Mouse (Mus musculus): ENCODE measurements around the gene Cul1. TPM values are rescaled to one million over a fixed set of nuclear protein-coding genes. Genes with fewer than 3 reads are reported as not detected.
"Not testable (repeated sequence)": the region's sequence is repeated elsewhere in the genome, so short reads cannot be mapped to it uniquely, and the experiment has no call there.

Cul1 gene
- polyA plus RNA-seq (2016; fragmentation: Nextera tagmentation; extraction: Ambion mirVana), result 185 and 187 TPM in 2 replicates

GRCm38 (mm10) chr6:47453098-47453497 lies at the start of gene Cul1:
Gene Cul1 (plus strand): TSS chr6:47453398.
- 34% methylated on average over 2 of the region's 2 CpGs for WGBS
- H3K4me1 ChIP-seq, result peaks cover 20% of the 10 kb centered on the region
- peaks cover 9% of the 10 kb centered on the region; the same call in 1 of the 2 replicates for H3K36me3 ChIP-seq (replicated peaks)
- DNase-seq (ENCODE audit: low spot score), result no peak
- H3K9me3 ChIP-seq, result no peaks in the 10 kb centered on the region
- H3K4me3 ChIP-seq, result peak within 1 kb of the TSS; percentile 74
- H3K27me3 ChIP-seq (replicated peaks; ENCODE audit: low read depth, poor library complexity, severe bottlenecking), result no peaks in the 10 kb centered on the region
- peak within 1 kb of the TSS; percentile 98 for H3K27ac ChIP-seq (replicated peaks)

- no peak for DNase-seq (ENCODE audit: low spot score)
- Histone ChIP-seq H3K27me3 (replicated peaks; ENCODE audit: low read depth, poor library complexity, severe bottlenecking) (no peaks in the 10 kb centered on the region), H3K36me3 (replicated peaks) (no peaks in the 10 kb centered on the region), H3K4me1 (0 out of 2 replicates have a peak, but pooled peaks cover 6% of the 10 kb centered on the region), H3K27ac (replicated peaks) (no peak overlapping the region), H3K9me3 (no peaks in the 10 kb centered on the region), H3K4me3 (no peak overlapping the region)
- WGBS, result 87% methylated on average over 11 of the region's 11 CpGs
These were observed 48.5 kb upstream of the Cul1 start for GRCm38 (mm10) chr6:47404419-47405382.

- Histone ChIP-seq H3K27me3 (replicated peaks; ENCODE audit: low read depth, poor library complexity, severe bottlenecking) (no peaks in the 10 kb centered on the region), H3K4me1 (peaks cover 14% of the 10 kb centered on the region), H3K27ac (replicated peaks) (no peak overlapping the region), H3K4me3 (no peak overlapping the region), H3K9me3 (no peaks in the 10 kb centered on the region), H3K36me3 (replicated peaks) (no peaks in the 10 kb centered on the region)
- WGBS, result 35% methylated on average over 4 of the region's 4 CpGs
- no peak for DNase-seq (ENCODE audit: low spot score)
These were observed 40.2 kb upstream of the Cul1 start for GRCm38 (mm10) chr6:47412886-47413606.

- Histone ChIP-seq H3K36me3 (replicated peaks) (no peaks in the 10 kb centered on the region), H3K27ac (replicated peaks) (no peak overlapping the region), H3K27me3 (replicated peaks; ENCODE audit: low read depth, poor library complexity, severe bottlenecking) (no peaks in the 10 kb centered on the region), H3K9me3 (no peaks in the 10 kb centered on the region), H3K4me3 (no peak overlapping the region), H3K4me1 (peaks cover 12% of the 10 kb centered on the region)
- WGBS, result 46% methylated on average over 2 of the region's 2 CpGs
- DNase-seq (ENCODE audit: low spot score), result no peak
These were observed 39.5 kb upstream of the Cul1 start for GRCm38 (mm10) chr6:47413656-47414055.

- H3K9me3 ChIP-seq, result no peaks in the 10 kb centered on the region
- DNase-seq (ENCODE audit: low spot score), result no peak
- peaks cover 5% of the 10 kb centered on the region; the same call in 1 of the 2 replicates for H3K4me1 ChIP-seq
- H3K36me3 ChIP-seq (replicated peaks), result no peaks in the 10 kb centered on the region
- no peak overlapping the region for H3K27ac ChIP-seq (replicated peaks)
- H3K27me3 ChIP-seq (replicated peaks; ENCODE audit: low read depth, poor library complexity, severe bottlenecking), result no peaks in the 10 kb centered on the region
- WGBS, result 81% methylated on average over 3 of the region's 3 CpGs
- H3K4me3 ChIP-seq, result no peak overlapping the region
These were observed 34.5 kb upstream of the Cul1 start for GRCm38 (mm10) chr6:47418691-47419090.

- H3K4me3 ChIP-seq, result no peak overlapping the region
- no peaks in the 10 kb centered on the region for H3K9me3 ChIP-seq
- H3K27ac ChIP-seq (replicated peaks), result no peak overlapping the region
- DNase-seq (ENCODE audit: low spot score), result no peak
- no peaks in the 10 kb centered on the region for H3K4me1 ChIP-seq
- no peaks in the 10 kb centered on the region for H3K27me3 ChIP-seq (replicated peaks; ENCODE audit: low read depth, poor library complexity, severe bottlenecking)
- no peaks in the 10 kb centered on the region for H3K36me3 ChIP-seq (replicated peaks)
These were observed 33.0 kb upstream of the Cul1 start for GRCm38 (mm10) chr6:47420156-47420555.

GRCm38 (mm10) chr6:47421221-47421620 lies 32.0 kb upstream of the Cul1 start:
- H3K27me3 ChIP-seq (replicated peaks; ENCODE audit: low read depth, poor library complexity, severe bottlenecking), result no peaks in the 10 kb centered on the region
- DNase-seq (ENCODE audit: low spot score), result no peak
- H3K4me1 ChIP-seq, result no peaks in the 10 kb centered on the region
- no peaks in the 10 kb centered on the region for H3K36me3 ChIP-seq (replicated peaks)
- H3K4me3 ChIP-seq, result no peak overlapping the region
- H3K9me3 ChIP-seq, result no peaks in the 10 kb centered on the region
- H3K27ac ChIP-seq (replicated peaks), result no peak overlapping the region
- WGBS, result 92% methylated on average over 1 of the region's 1 CpGs

- no peak for DNase-seq (ENCODE audit: low spot score)
- no peaks in the 10 kb centered on the region for H3K36me3 ChIP-seq (replicated peaks)
- H3K27me3 ChIP-seq (replicated peaks; ENCODE audit: low read depth, poor library complexity, severe bottlenecking), result no peaks in the 10 kb centered on the region
- H3K4me1 ChIP-seq, result no peaks in the 10 kb centered on the region
- no peak overlapping the region for H3K4me3 ChIP-seq
- H3K9me3 ChIP-seq, result no peaks in the 10 kb centered on the region
- H3K27ac ChIP-seq (replicated peaks), result no peak overlapping the region
- WGBS, result 80% methylated on average over 1 of the region's 1 CpGs
These were observed 27.1 kb upstream of the Cul1 start for GRCm38 (mm10) chr6:47426136-47426535.

- H3K4me3 ChIP-seq; H3K27me3 ChIP-seq (replicated peaks; ENCODE audit: low read depth, poor library complexity, severe bottlenecking); H3K27ac ChIP-seq (replicated peaks); H3K4me1 ChIP-seq; DNase-seq (ENCODE audit: low spot score); H3K9me3 ChIP-seq; H3K36me3 ChIP-seq (replicated peaks): not testable (repeated sequence)
- 92% methylated on average over 4 of the region's 4 CpGs for WGBS
These were observed 26.6 kb upstream of the Cul1 start for GRCm38 (mm10) chr6:47426556-47426955.

- 95% methylated on average over 12 of the region's 12 CpGs for WGBS
- DNase-seq (ENCODE audit: low spot score); H3K4me3 ChIP-seq; H3K4me1 ChIP-seq; H3K27ac ChIP-seq (replicated peaks); H3K36me3 ChIP-seq (replicated peaks); H3K27me3 ChIP-seq (replicated peaks; ENCODE audit: low read depth, poor library complexity, severe bottlenecking); H3K9me3 ChIP-seq: not testable (repeated sequence)
These were observed 20.4 kb upstream of the Cul1 start for GRCm38 (mm10) chr6:47432795-47433194.

GRCm38 (mm10) chr6:47440080-47440479 lies 13.1 kb upstream of the Cul1 start:
- H3K9me3 ChIP-seq, result 0 out of 2 replicates have a peak, but pooled peaks cover 7% of the 10 kb centered on the region
- 79% methylated on average over 2 of the region's 2 CpGs for WGBS
- DNase-seq (ENCODE audit: low spot score), result no peak

GRCm38 (mm10) chr6:47447658-47448057 lies 5.5 kb upstream of the Cul1 start:
- 92% methylated on average over 1 of the region's 1 CpGs for WGBS
- Histone ChIP-seq H3K27me3 (replicated peaks; ENCODE audit: low read depth, poor library complexity, severe bottlenecking) (no peaks in the 10 kb centered on the region), H3K36me3 (replicated peaks) (no peaks in the 10 kb centered on the region), H3K4me1 (no peaks in the 10 kb centered on the region), H3K9me3 (no peaks in the 10 kb centered on the region), H3K27ac (replicated peaks) (no peak overlapping the region), H3K4me3 (no peak overlapping the region)
- no peak for DNase-seq (ENCODE audit: low spot score)

More at GRCm38 (mm10) chr6:47440080-47440479, 13.1 kb upstream of the Cul1 start:
- Histone ChIP-seq H3K27me3 (replicated peaks; ENCODE audit: low read depth, poor library complexity, severe bottlenecking) (no peaks in the 10 kb centered on the region), H3K36me3 (replicated peaks) (no peaks in the 10 kb centered on the region), H3K4me3 (no peak overlapping the region), H3K27ac (replicated peaks) (no peak overlapping the region), H3K4me1 (no peaks in the 10 kb centered on the region)

Data from embryonic facial prominence, embryonic 10.5 days (tissue).